Mouse (Mus musculus) lung, postnatal 25 days (tissue): ENCODE measurements around the gene Tmtc2.

Source experiments
- DNase-seq: peaks from one replicate; pipeline ENCODE4 v3.0.0; 2022; ENCODE audit warnings: low spot score

The Tmtc2 gene

GRCm38 (mm10) chr10:105495248-105495647 is 79.0 kb downstream of the Tmtc2 start:
- no peak for DNase-seq

- no peak for DNase-seq
These were observed 81.8 kb downstream of the Tmtc2 start for GRCm38 (mm10) chr10:105492485-105492884.

GRCm38 (mm10) chr10:105490748-105491147 is 83.5 kb downstream of the Tmtc2 start:
- no peak for DNase-seq

DNA sequence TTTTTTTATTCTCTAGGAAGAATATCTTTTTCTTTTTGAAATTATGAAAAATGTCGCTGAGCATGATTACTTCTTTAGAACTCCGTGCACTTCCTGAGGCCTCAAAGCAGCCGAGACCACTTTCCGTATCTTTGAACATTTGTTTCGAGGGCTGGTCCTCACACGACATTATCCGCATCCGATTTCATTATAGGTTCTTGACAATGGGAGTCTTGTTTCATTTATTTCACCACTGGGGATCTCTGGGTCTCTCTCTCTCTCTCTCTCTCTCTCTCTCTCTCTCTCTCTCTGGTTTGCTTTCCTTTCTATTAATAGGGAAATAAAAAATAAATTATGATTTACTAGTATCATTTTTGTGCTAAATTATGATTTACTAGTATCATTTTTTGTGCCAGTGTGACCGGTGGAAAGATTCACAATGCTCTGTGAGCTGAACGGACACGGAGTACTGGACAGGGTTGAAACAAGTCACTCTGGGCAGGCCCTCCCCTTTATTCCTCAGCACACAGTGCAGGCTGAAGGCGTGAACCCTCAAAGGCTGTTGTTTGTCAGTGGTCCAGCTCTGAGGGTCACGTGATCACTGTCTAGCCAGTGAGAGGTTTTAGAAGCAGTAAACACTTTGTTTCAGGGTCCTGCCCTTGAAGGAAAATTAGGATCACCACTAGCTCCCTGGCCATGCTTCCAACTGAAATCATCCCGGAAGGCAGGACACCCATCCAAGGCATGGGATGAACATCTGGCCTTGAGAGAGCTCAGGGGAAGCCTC is 84.1 kb downstream of the Tmtc2 start:
- no peak for DNase-seq

- no peak for DNase-seq
These were observed 87.3 kb downstream of the Tmtc2 start for GRCm38 (mm10) chr10:105486977-105487376.

DNA sequence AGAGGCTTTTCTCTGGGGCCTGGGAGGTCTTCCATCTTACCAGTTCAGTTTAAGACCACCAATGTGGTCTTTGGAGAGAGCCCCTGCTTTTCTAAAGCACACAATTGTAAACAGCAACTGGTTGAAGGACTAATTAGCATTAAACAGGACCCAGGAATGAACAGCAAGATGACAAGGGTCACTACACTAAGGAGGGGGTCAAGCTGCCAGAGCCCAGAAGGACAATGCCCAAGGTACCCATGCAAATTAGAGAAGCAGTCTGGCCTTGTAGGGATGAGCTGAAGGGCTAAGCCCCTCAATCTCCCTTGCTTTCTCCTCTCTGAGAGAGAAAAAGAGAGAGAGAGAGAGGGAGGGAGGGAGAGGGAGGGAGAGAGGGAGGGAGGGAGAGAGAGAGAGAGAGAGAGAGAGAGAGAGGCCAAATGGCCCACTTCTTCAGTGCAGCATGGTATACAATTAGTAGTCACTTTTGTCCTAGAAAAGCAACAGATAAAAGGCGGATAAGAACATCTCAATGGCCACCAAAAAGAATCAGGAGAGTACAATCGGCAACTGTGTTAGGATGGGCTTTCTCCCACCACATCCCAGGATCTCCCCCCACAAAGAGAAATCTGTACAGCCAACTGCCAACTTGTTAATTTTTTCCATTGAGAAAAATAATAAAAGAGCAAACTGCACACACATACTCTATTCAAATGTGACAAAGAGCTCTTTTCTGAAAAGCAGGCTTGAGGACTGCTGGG is 89.7 kb downstream of the Tmtc2 start:
- no peak for DNase-seq

DNA sequence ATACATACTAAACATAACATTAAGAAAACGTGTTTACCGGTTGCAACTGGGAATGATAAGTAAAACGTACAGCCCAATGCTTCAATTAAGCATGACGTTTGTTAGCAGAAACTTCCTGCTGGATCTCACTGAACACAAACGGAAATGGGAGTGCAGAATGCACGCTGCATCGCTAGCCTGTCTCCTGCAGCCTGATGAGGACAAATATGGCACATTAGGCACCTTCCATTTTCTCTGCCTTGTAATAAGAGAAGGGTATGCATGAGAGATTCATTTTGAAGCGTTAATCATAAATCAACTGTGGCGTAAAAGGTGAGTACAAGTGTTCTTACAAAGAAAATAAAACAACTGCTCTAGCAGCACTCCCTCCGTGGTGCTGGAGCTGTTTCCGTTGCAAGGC is 94.5 kb downstream of the Tmtc2 start:
- DNase-seq = no peak

- DNase-seq = no peak
These were observed 96.5 kb downstream of the Tmtc2 start for GRCm38 (mm10) chr10:105477623-105478238.

DNA sequence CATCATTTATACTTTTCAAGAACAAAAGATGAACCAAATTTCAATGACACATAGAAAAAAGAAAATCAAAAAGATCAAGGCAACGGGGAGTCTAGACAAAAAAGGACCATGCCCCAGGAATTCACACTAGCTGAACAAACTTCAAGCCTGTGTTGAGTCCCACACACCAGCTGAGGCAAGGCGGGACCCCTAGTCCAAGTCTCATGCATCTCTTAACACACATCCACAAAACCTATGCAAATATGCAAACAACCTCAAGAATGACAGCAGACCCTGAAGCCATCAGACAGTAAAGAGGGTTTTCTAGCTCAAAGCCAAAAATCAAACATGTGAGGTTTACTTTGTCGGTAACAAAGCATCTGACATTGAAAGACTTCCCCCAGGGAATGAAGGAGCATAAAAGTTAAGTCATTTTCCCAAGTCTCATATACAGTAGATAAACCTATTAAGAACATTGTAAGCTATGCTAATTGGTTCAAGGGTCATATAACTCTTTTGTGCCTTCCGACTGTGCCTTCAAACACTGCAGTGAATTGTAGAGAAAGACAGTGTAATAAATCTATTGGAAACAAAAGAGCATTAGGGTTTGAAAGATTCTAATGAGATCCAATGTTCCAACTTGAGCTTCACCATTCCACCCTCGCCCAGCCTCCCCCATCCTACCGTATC is 100.0 kb downstream of the Tmtc2 start:
- DNase-seq = no peak

GRCm38 (mm10) chr10:105464378-105464777 is 109.9 kb downstream of the Tmtc2 start:
- no peak for DNase-seq

DNA sequence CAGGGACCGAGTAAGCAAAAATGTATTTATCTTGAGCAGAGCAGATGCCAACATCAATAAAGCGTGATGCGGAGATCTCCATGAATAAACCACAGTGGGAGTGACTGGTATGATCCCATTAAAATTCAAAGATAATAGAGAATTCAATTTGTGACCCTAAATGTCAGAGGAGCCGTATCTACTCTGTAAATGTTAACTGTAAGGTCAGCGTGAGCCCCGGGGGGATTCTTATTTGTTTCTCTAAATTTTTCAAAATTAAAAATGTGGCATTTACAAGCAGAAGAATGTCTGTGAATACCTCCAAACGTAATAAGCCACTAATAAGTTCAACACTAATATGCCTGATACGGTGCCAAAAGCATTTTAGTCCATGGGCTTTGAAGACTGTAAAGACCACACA is 120.8 kb downstream of the Tmtc2 start:
- no peak for DNase-seq

GRCm38 (mm10) chr10:105447191-105447590 is 127.1 kb downstream of the Tmtc2 start:
- no peak for DNase-seq

DNA sequence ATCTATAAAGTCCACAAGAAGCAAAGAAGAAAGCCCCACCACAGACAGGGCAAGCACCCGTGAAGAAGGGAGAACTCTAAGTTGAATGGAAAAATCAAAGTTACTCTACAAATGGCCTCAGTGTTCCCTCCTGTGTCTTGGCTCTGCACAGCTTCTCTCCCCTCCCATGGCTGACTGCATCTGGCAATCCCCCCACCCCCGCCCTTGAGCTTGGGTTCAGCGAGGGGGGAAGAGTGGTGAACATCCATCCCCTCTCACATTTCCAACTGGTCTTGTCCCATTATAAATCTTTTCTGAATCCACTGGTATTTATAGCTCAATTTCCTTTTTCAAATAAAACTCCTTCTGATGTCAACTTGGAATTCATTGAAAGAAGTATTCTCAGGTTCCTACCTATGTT is 129.9 kb downstream of the Tmtc2 start:
- no peak for DNase-seq

DNA sequence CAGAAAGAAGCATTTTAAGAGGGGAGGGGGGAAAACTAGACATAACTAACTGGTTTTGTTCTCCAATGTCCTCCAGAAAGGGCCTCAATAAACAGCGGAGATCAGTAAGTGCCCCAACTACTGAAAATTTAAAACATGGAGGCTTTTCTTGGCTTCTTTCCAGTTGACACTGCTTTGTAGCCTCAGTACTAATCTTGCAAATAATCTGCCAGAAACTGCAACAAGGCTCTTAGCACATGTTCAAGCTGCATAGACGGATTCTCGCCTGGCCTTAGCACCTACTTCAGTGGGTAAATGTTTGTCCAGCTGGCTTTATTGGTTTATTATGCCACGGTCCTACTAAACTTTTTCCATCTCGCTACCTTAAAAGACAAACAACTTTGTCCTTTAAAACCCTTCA is 139.4 kb downstream of the Tmtc2 start:
- no peak for DNase-seq

DNA sequence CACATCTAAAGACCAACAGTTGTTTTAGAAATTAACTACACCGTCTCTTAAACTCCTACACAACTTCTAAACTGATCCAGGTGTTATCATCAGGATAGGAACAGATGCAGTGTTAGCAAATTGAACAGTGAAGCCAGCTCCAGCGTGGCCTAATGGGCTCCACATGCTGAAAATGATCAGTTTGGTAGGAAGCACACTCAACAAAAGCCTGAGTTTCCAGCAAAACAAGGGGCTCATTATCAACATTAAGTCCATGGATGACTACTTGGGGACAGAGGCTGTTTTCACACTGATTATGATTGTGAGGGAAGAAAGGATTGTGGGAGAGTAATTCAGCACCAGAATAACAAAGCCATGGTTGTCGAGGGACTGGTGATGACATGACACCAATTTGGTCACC is 143.4 kb downstream of the Tmtc2 start:
- DNase-seq = no peak

GRCm38 (mm10) chr10:105430232-105430631 is 144.0 kb downstream of the Tmtc2 start:
- no peak for DNase-seq

DNA sequence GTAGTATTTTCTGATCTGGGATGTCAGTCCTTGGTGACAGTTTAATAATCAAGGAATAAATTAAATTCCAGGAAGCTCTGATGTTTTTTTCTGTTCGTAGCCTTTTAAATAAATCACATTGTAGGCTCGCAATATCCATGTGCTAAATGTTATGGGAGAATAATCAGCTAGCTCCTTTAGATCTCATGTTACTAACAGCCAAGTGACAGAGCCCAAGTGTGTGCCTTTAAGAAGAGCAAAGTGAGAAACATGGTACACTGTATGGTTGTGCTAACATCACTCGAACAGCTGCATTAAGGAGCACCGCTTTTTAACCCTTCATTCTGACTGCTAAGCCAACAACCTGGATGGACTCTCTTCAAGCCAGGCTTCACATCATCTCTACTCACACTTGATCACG is 146.2 kb downstream of the Tmtc2 start:
- no peak for DNase-seq

- no peak for DNase-seq
These were observed 146.6 kb downstream of the Tmtc2 start for GRCm38 (mm10) chr10:105427625-105428024.

GRCm38 (mm10) chr10:105425052-105425451 is 149.2 kb downstream of the Tmtc2 start:
- DNase-seq = no peak

- DNase-seq = no peak
These were observed 151.1 kb downstream of the Tmtc2 start for GRCm38 (mm10) chr10:105423187-105423586.

DNA sequence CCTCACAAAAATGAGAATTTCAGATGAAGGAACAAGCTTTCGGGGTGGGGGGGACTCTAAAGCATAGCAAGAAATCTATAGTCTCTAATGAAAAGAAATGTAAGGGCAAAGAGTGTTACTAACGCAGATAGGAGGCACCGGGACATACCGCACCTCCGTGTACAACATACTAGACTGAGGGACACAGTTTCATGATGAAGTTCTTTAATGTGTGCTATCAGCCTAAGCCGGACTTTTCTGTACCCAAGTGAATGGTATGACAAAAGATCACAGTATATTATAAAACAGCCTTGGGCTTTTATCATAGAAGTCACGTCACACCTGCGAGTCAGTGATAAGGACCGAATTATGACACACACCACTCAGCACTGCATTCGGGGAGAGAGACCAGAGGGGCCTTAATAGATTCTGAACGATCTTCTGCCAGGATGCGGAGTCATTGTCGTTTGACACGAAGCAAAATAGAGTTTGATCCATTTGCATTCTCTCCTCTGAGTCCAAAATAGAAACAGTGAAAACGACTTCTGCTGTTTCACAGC is 156.3 kb downstream of the Tmtc2 start:
- DNase-seq = no peak

- DNase-seq = no peak
These were observed 157.7 kb downstream of the Tmtc2 start for GRCm38 (mm10) chr10:105416601-105417000.
